Mouse (Mus musculus) MEL (cell line): Measurements from ENCODE around the gene Rnf186. TPM values are rescaled to one million over a fixed set of nuclear protein-coding genes. Genes with fewer than 3 reads are reported as not detected.

ENCODE experiments used
- DNase-seq: peaks from one replicate; pipeline ENCODE4 v3.0.0; 2011; ENCODE audit warnings: low read depth, low spot score
- H3K27ac ChIP-seq: 2 replicates; pipeline ENCODE4 v1.5.1; 2012; ENCODE audit warnings: low read depth, mild to moderate bottlenecking, control low read depth, low read length, moderate library complexity; ENCODE audit not compliant: control insufficient read depth
- H3K27me3 ChIP-seq, 2 experiments: fragments of 150-350 bp in 1 of 2; sonication (generic) in 1 of 2; 2 replicates each; pipeline ENCODE4 v1.6.1; 2012; ENCODE audit warnings: low read length in 2 of 2, mild to moderate bottlenecking in 2 of 2, improper control_type of control experiment in 1 of 2, moderate library complexity in 1 of 2; ENCODE audit not compliant: insufficient read depth in 2 of 2, control insufficient read depth in 1 of 2
- H3K36me3 ChIP-seq, 2 experiments: 2 replicates each; pipeline ENCODE4 v1.6.1; 2012 to 2014; ENCODE audit warnings: low read length in 2 of 2, improper control_type of control experiment in 1 of 2, inconsistent platforms in 1 of 2, mild to moderate bottlenecking in 1 of 2; ENCODE audit not compliant: insufficient read depth in 2 of 2, control insufficient read depth in 1 of 2
- H3K4me1 ChIP-seq, 2 experiments: fragments of 150-350 bp in 1 of 2; sonication (generic) in 1 of 2; 2 replicates each; pipeline ENCODE4 v1.6.1; 2012; ENCODE audit warnings: low read length in 2 of 2, improper control_type of control experiment in 1 of 2, mild to moderate bottlenecking in 1 of 2; ENCODE audit not compliant: insufficient read depth in 2 of 2, control insufficient read depth in 1 of 2
- H3K4me3 ChIP-seq, 2 experiments: fragments of 150-350 bp in 1 of 2; sonication (generic) in 1 of 2; 2 replicates each; pipeline ENCODE4 v1.5.1; 2012; ENCODE audit warnings: low read depth in 2 of 2, low read length in 2 of 2, mild to moderate bottlenecking in 2 of 2, moderate library complexity in 2 of 2, control low read depth in 1 of 2, improper control_type of control experiment in 1 of 2; ENCODE audit not compliant: control insufficient read depth in 1 of 2, insufficient read depth in 1 of 2
- H3K79me2 ChIP-seq: 2 replicates; pipeline ENCODE4 v1.6.1; 2012; ENCODE audit warnings: mild to moderate bottlenecking, low read length, moderate library complexity; ENCODE audit not compliant: control insufficient read depth, poor library complexity, insufficient read depth
- H3K9ac ChIP-seq: 2 replicates; pipeline ENCODE4 v1.6.1; 2012; ENCODE audit warnings: low read depth, mild to moderate bottlenecking, control low read depth, low read length, moderate library complexity; ENCODE audit not compliant: control insufficient read depth, poor library complexity, severe bottlenecking
- H3K9me3 ChIP-seq: fragments of 150-350 bp; sonication (generic); replicated peaks from 2 replicates; pipeline ENCODE4 v1.6.1; 2012; ENCODE audit warnings: mild to moderate bottlenecking, low read length, improper control_type of control experiment, moderate library complexity; ENCODE audit not compliant: insufficient read depth
- BHLHE40 ChIP-seq: IDR thresholded peaks from 2 replicates; pipeline ENCODE4 v1.6.1; 2012; ENCODE audit warnings: low read depth, mild to moderate bottlenecking, inconsistent platforms, low read length, improper control_type of control experiment, borderline replicate concordance
- CHD1 ChIP-seq: IDR thresholded peaks from 2 replicates; pipeline ENCODE4 v1.6.1; 2012; ENCODE audit warnings: low read depth, mild to moderate bottlenecking, inconsistent platforms, low read length, improper control_type of control experiment
- CHD2 ChIP-seq: IDR thresholded peaks from 2 replicates; pipeline ENCODE4 v1.6.1; 2011; ENCODE audit warnings: low read length, improper control_type of control experiment
- CTCF ChIP-seq, 3 experiments: IDR thresholded peaks in 2 of 3; conservative IDR thresholded peaks in 1 of 3; 2 replicates each; pipeline ENCODE4 v1.5.1; 2011 to 2012; ENCODE audit warnings: low read length in 3 of 3, low read depth in 2 of 3, mild to moderate bottlenecking in 2 of 3, improper control_type of control experiment in 1 of 3, inconsistent platforms in 1 of 3, mixed read lengths in 1 of 3, moderate library complexity in 1 of 3; ENCODE audit not compliant: control insufficient read depth in 1 of 3, insufficient read depth in 1 of 3, poor library complexity in 1 of 3, severe bottlenecking in 1 of 3
- ELF1 ChIP-seq: IDR thresholded peaks from 2 replicates; pipeline ENCODE4 v1.6.1; 2014; ENCODE audit warnings: low read depth, mild to moderate bottlenecking, inconsistent platforms, low read length, improper control_type of control experiment, moderate library complexity
- ETS1 ChIP-seq: IDR thresholded peaks from 2 replicates; pipeline ENCODE4 v1.6.1; 2012; ENCODE audit warnings: low read depth, mild to moderate bottlenecking, inconsistent platforms, low read length, improper control_type of control experiment, moderate library complexity
- GABPA ChIP-seq: IDR thresholded peaks from 2 replicates; pipeline ENCODE4 v1.6.1; 2012; ENCODE audit warnings: low read depth, mild to moderate bottlenecking, inconsistent platforms, low read length, improper control_type of control experiment, moderate library complexity
- HCFC1 ChIP-seq: IDR thresholded peaks from 2 replicates; pipeline ENCODE4 v1.6.1; 2012; ENCODE audit warnings: low read depth, mild to moderate bottlenecking, inconsistent platforms, low read length, improper control_type of control experiment, moderate library complexity
- JUND ChIP-seq: IDR thresholded peaks from 2 replicates; pipeline ENCODE4 v1.6.1; 2011; ENCODE audit warnings: low read depth, mild to moderate bottlenecking, improper control_type of control experiment, low read length
- MAFK ChIP-seq: IDR thresholded peaks from 2 replicates; pipeline ENCODE4 v1.6.1; 2011; ENCODE audit warnings: low read depth, mild to moderate bottlenecking, low read length, improper control_type of control experiment, borderline replicate concordance
- MAX ChIP-seq: IDR thresholded peaks from 2 replicates; pipeline ENCODE4 v1.6.1; 2011; ENCODE audit warnings: low read length, improper control_type of control experiment
- MAZ ChIP-seq: IDR thresholded peaks from 2 replicates; pipeline ENCODE4 v1.6.1; 2012; ENCODE audit warnings: low read depth, mild to moderate bottlenecking, inconsistent platforms, low read length, improper control_type of control experiment
- MEF2A ChIP-seq: IDR thresholded peaks from 2 replicates; pipeline ENCODE4 v1.6.1; 2014; ENCODE audit warnings: low read depth, mild to moderate bottlenecking, inconsistent platforms, low read length, improper control_type of control experiment; ENCODE audit not compliant: poor library complexity, insufficient replicate concordance, severe bottlenecking; ENCODE audit errors: extremely low read depth
- MXI1 ChIP-seq: IDR thresholded peaks from 2 replicates; pipeline ENCODE4 v1.6.1; 2011; ENCODE audit warnings: mild to moderate bottlenecking, low read depth, low read length, improper control_type of control experiment
- MYC ChIP-seq: IDR thresholded peaks from 2 replicates; pipeline ENCODE4 v1.6.1; 2011; ENCODE audit warnings: low read depth, mild to moderate bottlenecking, low read length, improper control_type of control experiment, moderate library complexity
- NELFE ChIP-seq: IDR thresholded peaks from 2 replicates; pipeline ENCODE4 v1.6.1; 2011; ENCODE audit warnings: low read depth, low read length, improper control_type of control experiment
- NRF1 ChIP-seq: IDR thresholded peaks from 2 replicates; pipeline ENCODE4 v1.6.1; 2014; ENCODE audit warnings: low read depth, mild to moderate bottlenecking, inconsistent platforms, low read length, improper control_type of control experiment, moderate library complexity; ENCODE audit not compliant: poor library complexity, insufficient read depth, severe bottlenecking
- POLR2A ChIP-seq, 2 experiments: IDR thresholded peaks; 2 replicates each; pipeline ENCODE4 v1.6.1; 2011 to 2012; ENCODE audit warnings: low read length in 2 of 2, mild to moderate bottlenecking in 2 of 2, control low read depth in 1 of 2, improper control_type of control experiment in 1 of 2, low read depth in 1 of 2, moderate library complexity in 1 of 2; ENCODE audit not compliant: control insufficient read depth in 1 of 2, insufficient read depth in 1 of 2, poor library complexity in 1 of 2
- POLR2AphosphoS2 ChIP-seq: IDR thresholded peaks from 2 replicates; pipeline ENCODE4 v1.6.1; 2011; ENCODE audit warnings: low read length, improper control_type of control experiment
- POLR2AphosphoS5 ChIP-seq: IDR thresholded peaks from 2 replicates; pipeline ENCODE4 v1.6.1; 2012; ENCODE audit warnings: low read depth, borderline replicate concordance, mild to moderate bottlenecking, inconsistent platforms, low read length, moderate library complexity, mixed read lengths
- RAD21 ChIP-seq: IDR thresholded peaks from 2 replicates; pipeline ENCODE4 v1.6.1; 2011; ENCODE audit warnings: mild to moderate bottlenecking, low read depth, low read length, improper control_type of control experiment
- RCOR1 ChIP-seq: IDR thresholded peaks from 2 replicates; pipeline ENCODE4 v1.6.1; 2012; ENCODE audit warnings: low read depth, mild to moderate bottlenecking, inconsistent platforms, low read length, improper control_type of control experiment
- SIN3A ChIP-seq: IDR thresholded peaks from 2 replicates; pipeline ENCODE4 v1.6.1; 2012; ENCODE audit warnings: low read length, improper control_type of control experiment, inconsistent platforms
- SMC3 ChIP-seq: IDR thresholded peaks from 2 replicates; pipeline ENCODE4 v1.6.1; 2011; ENCODE audit warnings: low read depth, low read length, improper control_type of control experiment
- TAL1 ChIP-seq: IDR thresholded peaks from 2 replicates; pipeline ENCODE4 v1.6.1; 2012; ENCODE audit warnings: mild to moderate bottlenecking, inconsistent platforms, low read length, moderate library complexity, mixed read lengths
- TBP ChIP-seq: IDR thresholded peaks from 2 replicates; pipeline ENCODE4 v1.8.0; 2011; ENCODE audit warnings: low read depth, low read length, improper control_type of control experiment
- USF1 ChIP-seq: IDR thresholded peaks from 2 replicates; pipeline ENCODE4 v1.6.1; 2014; ENCODE audit warnings: low read depth, mild to moderate bottlenecking, inconsistent platforms, low read length, improper control_type of control experiment, moderate library complexity
- ZC3H11A ChIP-seq: IDR thresholded peaks from 2 replicates; pipeline ENCODE4 v1.6.1; 2012; ENCODE audit warnings: low read depth, mild to moderate bottlenecking, inconsistent platforms, low read length, improper control_type of control experiment
- ZKSCAN1 ChIP-seq: IDR thresholded peaks from 2 replicates; pipeline ENCODE4 v1.6.1; 2012; ENCODE audit warnings: low read depth, mild to moderate bottlenecking, inconsistent platforms, low read length, improper control_type of control experiment, moderate library complexity
- ZNF384 ChIP-seq: IDR thresholded peaks from 2 replicates; pipeline ENCODE4 v1.6.1; 2012; ENCODE audit warnings: low read depth, mild to moderate bottlenecking, inconsistent platforms, low read length, improper control_type of control experiment
- polyA plus RNA-seq, 2 experiments: library from polyadenylated mRNA; stranded (reverse) in 1 of 2; unstranded in 1 of 2; fragments of >175 nt in 1 of 2; fragments of >200 nt in 1 of 2; gene quantifications; 2 replicates each; pipeline versions ENCODE4 v1.2.1 to v1.2.4; 2012; ENCODE audit warnings: low replicate concordance in 2 of 2, low read depth in 1 of 2; ENCODE audit not compliant: insufficient read length in 2 of 2, insufficient read depth in 1 of 2, missing spikeins in 1 of 2
- total RNA-seq: library from RNA; depleted of rRNA; stranded (reverse); fragments of 300-350 nt; gene quantifications from 2 replicates; pipeline ENCODE4 v1.2.3, GENCODE M21; 2012

The Rnf186 gene
- total and polyA plus RNA-seq, 3 experiments = 0.19 to 0.61 TPM; not detected in 1

DNA sequence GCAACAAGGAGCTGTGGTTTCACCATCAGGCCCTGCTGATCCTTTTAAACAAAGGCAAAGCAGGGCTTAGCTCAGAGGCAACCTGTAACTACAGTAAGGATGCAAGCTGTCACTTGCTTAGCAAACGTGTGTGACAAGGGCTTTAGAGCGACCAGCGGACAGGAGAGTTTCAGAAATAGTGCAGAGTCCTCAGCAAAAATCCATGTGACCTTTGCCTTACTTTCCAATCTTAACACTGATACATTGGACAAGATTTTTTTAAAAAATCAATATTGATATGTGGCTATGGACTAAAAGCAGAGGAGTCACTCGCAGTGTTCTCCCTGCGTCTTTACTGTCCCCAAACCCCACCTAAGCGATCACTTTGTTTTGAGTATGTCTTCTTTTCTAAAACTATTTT is 4.5 kb downstream of the Rnf186 start:
- Histone ChIP-seq H3K27me3 (no peaks in the 10 kb centered on the region), H3K9me3 (no peaks in the 10 kb centered on the region), H3K79me2 (peaks cover 6% of the 10 kb centered on the region; the same call in 1 of the 2 replicates), H3K4me1 (peaks cover 18 to 26% of the 10 kb centered on the region in 2 experiments), H3K36me3 (peaks cover 0 to 15% of the 10 kb centered on the region in 2 experiments; a peak in 2 of 4 replicates), H3K9ac (no peak overlapping the region), H3K27ac (no peak overlapping the region), H3K4me3 (no peak overlapping the region)
- TF ChIP-seq POLR2A (IDR thresholded peaks at IDR 0.05; ENCODE audit: control insufficient read depth in 1 of 2, insufficient read depth in 1 of 2, low read depth in 1 of 2, low read length in 2 of 2, poor library complexity in 1 of 2) = no peak
- DNase-seq = no peak

DNA sequence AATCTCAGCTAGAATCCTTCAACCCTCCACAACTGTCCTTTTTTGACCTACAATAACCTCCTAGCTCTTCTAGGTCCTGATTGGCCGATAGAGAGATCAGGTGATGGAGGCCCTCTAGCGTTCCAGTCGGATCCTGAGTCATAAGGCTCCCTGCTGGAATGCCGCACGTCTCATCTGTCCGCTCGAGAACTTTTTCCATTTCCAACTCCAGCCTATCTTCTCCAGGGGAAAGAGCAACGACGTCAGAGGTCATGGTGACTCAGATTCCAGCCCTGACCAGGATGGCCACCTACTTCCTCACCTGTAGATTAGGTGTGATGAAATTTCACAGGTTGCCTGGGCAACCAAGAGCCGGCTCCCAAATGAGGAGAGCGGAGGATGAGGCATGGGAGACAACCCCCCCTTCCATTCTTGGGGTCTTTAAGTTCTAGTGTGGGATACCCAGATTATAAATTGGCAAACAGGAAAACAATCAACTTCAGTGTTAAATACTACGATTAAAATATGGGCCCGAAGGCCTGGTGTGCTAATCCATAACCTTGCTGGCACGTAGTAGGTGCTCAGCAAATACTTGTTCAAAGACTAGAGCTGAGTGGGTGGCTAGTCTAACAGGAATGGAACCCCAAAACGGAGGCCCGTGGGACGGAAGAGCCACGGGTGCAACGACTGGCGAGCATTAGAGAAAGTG is 5.4 kb downstream of the Rnf186 start:
- H3K27ac ChIP-seq = peak overlapping the region; percentile 98
- DNase-seq = peak; percentile 80
- no peaks in the 10 kb centered on the region for H3K9me3 ChIP-seq
- peak overlapping the region; percentile 100 for H3K9ac ChIP-seq
- peaks cover 6% of the 10 kb centered on the region; the same call in 1 of the 2 replicates for H3K79me2 ChIP-seq
- H3K4me1 ChIP-seq = peaks cover 17 to 26% of the 10 kb centered on the region in 2 experiments
- H3K36me3 ChIP-seq = peaks cover 0 to 15% of the 10 kb centered on the region in 2 experiments; a peak in 2 of 4 replicates
- no peaks in the 10 kb centered on the region for H3K27me3 ChIP-seq
- H3K4me3 ChIP-seq = peak overlapping the region; percentile 79 to 86
- TF ChIP-seq HCFC1 = no peak
- no peak for TF ChIP-seq TAL1
- TF ChIP-seq SIN3A = peak; percentile 31; the same call in 1 of the 2 replicates
- TF ChIP-seq NRF1 = no peak
- no peak for TF ChIP-seq ZC3H11A
- no peak for TF ChIP-seq MXI1
- no peak for TF ChIP-seq MAFK
- TF ChIP-seq USF1 = peak; percentile 91
- no peak for TF ChIP-seq ZNF384
- TF ChIP-seq SMC3 = no peak
- peak; percentile 62; the same call in 1 of the 2 replicates for TF ChIP-seq POLR2AphosphoS2
- TF ChIP-seq CHD1 = no peak; the same call in 1 of the 2 replicates
- TF ChIP-seq MYC = no peak
- peak in 1 of 2 experiments; percentile 54; a peak in 2 of 4 replicates for TF ChIP-seq POLR2A (IDR thresholded peaks at IDR 0.05; ENCODE audit: control insufficient read depth in 1 of 2, insufficient read depth in 1 of 2, low read depth in 1 of 2, low read length in 2 of 2, poor library complexity in 1 of 2)
- peak; percentile 96 for TF ChIP-seq ZKSCAN1
- no peak for TF ChIP-seq CHD2
- no peak for TF ChIP-seq ETS1
- TF ChIP-seq MEF2A = no peak
- no peak; the same call in 1 of the 2 replicates for TF ChIP-seq RCOR1
- no peak for TF ChIP-seq ELF1
- no peak for TF ChIP-seq MAX
- TF ChIP-seq POLR2AphosphoS5 = no peak
- peak; percentile 88 for TF ChIP-seq TBP
- TF ChIP-seq CTCF (IDR thresholded peaks at IDR 0.05 in 2 of 3, conservative IDR thresholded peaks at IDR 0.05 in 1 of 3; ENCODE audit: control insufficient read depth in 1 of 3, insufficient read depth in 1 of 3, low read depth in 2 of 3, low read length in 3 of 3, poor library complexity in 1 of 3, severe bottlenecking in 1 of 3) = peak in 1 of 3 experiments; percentile 15; a peak in 1 of 6 replicates
- no peak for TF ChIP-seq BHLHE40
- TF ChIP-seq RAD21 = no peak
- TF ChIP-seq GABPA = no peak
- no peak for TF ChIP-seq JUND
- TF ChIP-seq NELFE = peak; percentile 14; the same call in 1 of the 2 replicates
- TF ChIP-seq MAZ = no peak
